Mouse (Mus musculus) skeletal muscle tissue, postnatal 0 days (tissue): ENCODE results near the gene Bean1. TPM values are rescaled to one million over a fixed set of nuclear protein-coding genes. Genes with fewer than 3 reads are reported as not detected.

Experiments used
- polyA plus RNA-seq: library from polyadenylated mRNA; unstranded; fragments of >200 nt; fragmentation: Nextera tagmentation; extraction: Ambion mirVana; gene quantifications from 2 replicates; pipeline ENCODE4 v1.2.1, GENCODE M21; 2015

Gene Bean1
- 1.2 TPM in 2 replicates for polyA plus RNA-seq

DNA sequence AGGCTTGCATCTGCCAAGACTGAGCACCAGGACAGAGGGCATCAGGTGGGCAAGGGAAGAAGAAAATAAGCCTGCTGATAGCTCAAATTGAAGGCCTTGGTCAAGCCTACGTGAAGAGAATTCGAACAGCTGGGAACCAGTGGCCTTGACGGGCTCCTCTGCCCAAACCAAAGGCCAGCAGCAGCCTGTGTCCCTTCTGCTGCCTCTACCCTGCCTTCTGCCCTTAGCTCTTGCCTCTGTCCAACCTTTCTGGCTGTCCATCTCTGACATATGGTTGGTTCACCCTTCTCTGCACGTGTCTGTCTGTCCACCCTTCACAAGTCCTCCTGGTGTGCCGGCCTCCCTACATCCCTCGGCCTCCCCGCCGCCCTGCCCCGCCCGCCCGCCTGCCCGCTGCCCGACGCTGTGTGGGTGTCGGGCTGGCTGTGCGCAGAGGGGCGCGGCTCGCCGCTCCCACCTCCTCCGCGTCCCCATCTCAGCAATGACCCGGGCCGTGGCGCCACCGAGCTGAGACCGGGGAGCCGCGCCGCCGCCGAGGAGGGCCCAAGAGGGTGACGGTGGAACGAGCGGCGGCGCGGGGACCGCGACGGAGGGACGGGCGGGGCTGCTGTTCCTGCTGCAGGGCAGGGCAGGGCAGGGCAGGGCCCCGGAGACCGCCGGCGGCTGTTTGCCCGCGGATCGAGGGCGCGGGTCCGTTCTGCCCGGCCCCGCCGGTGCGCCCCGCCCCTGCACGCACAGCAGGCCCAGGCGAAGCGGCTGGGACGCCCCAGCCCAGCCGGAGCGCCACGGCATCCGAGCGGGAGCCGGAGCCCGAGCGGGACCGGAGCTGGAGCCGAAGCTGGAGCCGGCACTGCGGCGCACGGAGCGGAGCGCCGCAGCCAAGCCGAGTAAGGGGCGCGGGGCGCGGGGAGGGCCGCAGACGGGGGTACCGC, at the start of gene Bean1:
TSS of gene Bean1 (plus strand) at position 325 of the 932 bp plus-strand sequence.

DNA sequence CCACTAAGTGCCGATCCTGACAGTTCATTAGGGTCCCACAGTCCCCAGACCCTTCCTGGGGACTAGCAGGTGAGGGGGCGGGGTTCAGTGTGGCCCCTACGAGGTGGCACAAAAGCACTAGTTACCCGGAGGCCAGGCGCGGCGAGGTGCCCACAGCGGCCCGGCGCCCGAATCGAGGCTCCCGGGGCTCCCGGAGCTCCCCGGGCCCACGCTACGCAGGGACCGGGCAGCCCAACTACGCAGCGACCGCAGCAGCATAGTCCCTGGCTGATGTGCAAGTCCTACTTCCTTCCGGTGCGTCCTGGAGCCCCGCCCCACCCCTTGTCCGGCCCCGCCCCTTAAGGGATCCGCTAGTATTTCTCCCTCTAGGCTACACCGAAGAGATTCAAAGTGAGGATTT, 78.0 kb downstream of the Bean1 start, which contains the start of gene Tk2:
TSS of gene Tk2 (minus strand) at position 283 of the 400 bp plus-strand sequence.

DNA sequence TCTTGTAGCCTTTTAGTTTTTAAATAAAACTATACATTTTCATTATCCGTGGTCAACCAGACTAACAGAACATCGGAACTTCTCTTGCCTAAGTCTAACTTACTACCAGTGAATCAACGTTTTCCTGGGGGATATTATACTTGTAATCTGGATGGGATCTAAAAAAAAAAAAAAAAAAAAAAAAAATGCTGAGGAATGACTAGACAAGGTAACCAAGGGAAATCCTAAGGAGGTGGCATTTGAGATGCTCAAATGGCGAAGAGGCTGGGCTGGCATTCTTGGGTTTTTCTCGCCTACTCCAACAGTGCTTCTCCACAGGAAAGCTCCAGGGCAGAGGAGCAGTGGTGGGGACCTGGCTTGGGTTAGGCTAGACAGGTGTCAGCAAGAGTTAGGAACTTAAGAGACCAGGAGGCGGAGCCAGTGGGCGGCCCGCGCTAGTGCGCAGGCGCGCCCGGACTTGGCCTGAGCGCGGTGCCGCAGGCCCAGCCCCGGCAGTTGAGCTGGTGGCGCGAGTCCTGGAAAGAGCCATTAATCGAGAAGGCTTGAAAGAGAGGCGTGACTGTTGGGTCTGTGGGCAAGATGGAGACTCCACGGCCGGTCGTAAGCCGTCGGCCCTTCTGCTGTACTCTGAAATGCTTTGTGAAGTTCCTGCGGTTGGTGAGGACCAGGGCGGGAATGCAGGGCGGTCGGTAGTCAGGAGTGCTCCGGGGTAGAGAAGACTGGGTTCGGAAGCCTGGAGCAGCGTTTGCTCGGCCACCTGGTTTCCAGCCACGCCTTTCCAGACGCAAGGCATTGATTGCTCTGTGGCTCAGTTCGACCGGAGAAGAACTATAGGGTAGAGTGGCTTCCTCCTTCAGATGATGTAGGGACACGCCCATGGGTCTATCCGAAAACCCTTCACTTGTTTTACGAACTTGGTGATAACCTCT, 80.5 kb downstream of the Bean1 start, which contains the start of gene Cklf:
TSS of gene Cklf (plus strand) at position 423 of the 929 bp plus-strand sequence.

Other genes with a start within 250 kb of the Bean1 start
- gene Cdh5, start 68.8 kb upstream of the Bean1 start, polyA plus RNA-seq, result 36.3 and 43.6 TPM in 2 replicates
- gene Tk2, start 78.1 kb downstream of the Bean1 start, polyA plus RNA-seq, result 7.9 and 10.5 TPM in 2 replicates
- gene Cklf, start 80.4 kb downstream of the Bean1 start, polyA plus RNA-seq, result 14.6 and 17.5 TPM in 2 replicates
- not detected in 2 replicates for gene Cmtm2a, start 122.7 kb downstream of the Bean1 start, polyA plus RNA-seq
- gene Gm45711, start 139.6 kb downstream of the Bean1 start, polyA plus RNA-seq, result not detected in 2 replicates
- gene Cmtm1, start 139.7 kb downstream of the Bean1 start, polyA plus RNA-seq, result not detected in 2 replicates
- not detected in 2 replicates for gene Gm11020, start 151.1 kb downstream of the Bean1 start, polyA plus RNA-seq
- gene Cmtm2b, start 151.8 kb downstream of the Bean1 start, polyA plus RNA-seq, result not detected in 2 replicates
- 78.2 and 93.7 TPM in 2 replicates for gene Cmtm3, start 169.0 kb downstream of the Bean1 start, polyA plus RNA-seq
- gene Cmtm4, start 225.4 kb downstream of the Bean1 start, polyA plus RNA-seq, result 0.90 and 1.1 TPM in 2 replicates